ENCODE assay signal across 17 mouse cellular contexts in genomic region chrX:52153451-52153850, GRCm38 (mm10). TPM values are rescaled to one million over a fixed set of nuclear protein-coding genes. Genes with fewer than 3 reads are reported as not detected.
DNase-seq lines count a peak whose midpoint lies in the region; TF ChIP-seq lines count a peak whose summit lies in the region.
"Had no signal": no experiment of that assay in that cellular context is flagged by ENCODE, and none has a peak within 500 bp of the region (broad histone marks: within the 10 kb centered on the region; RNA-seq: fewer than 3 reads in every experiment).

No protein-coding gene starts in this region.

- H3K27ac ChIP-seq in kidney, adult 2 months (ENCODE audit: insufficient read depth, low read depth, low read length) = peak overlapping the region; percentile 94
- peak overlapping the region; percentile 38; the same call in 1 of the 2 replicates for H3K27ac ChIP-seq in embryonic fibroblast, embryonic 13.5 days (ENCODE audit: insufficient read depth, low read length)
- H3K27ac ChIP-seq: embryonic facial prominence, embryonic 12.5 days; forebrain, embryonic 10.5 days; liver, embryonic 15.5 days; neural tube, embryonic 12.5 days had no signal

- no peak overlapping the region for H3K4me3 ChIP-seq in kidney, adult 2 months (ENCODE audit: insufficient read depth, low read depth, low read length)
- no peak overlapping the region for H3K4me3 ChIP-seq in embryonic fibroblast, embryonic 13.5 days (ENCODE audit: insufficient read depth, low read length)
- H3K4me3 ChIP-seq: embryonic facial prominence, embryonic 12.5 days; forebrain, embryonic 10.5 days; liver, embryonic 15.5 days; neural tube, embryonic 12.5 days had no signal

- TF ChIP-seq CTCF in kidney, adult 2 months (conservative IDR thresholded peaks at IDR 0.05; ENCODE audit: insufficient read depth, insufficient read length, low read depth, low read length) = no peak
- no peak for TF ChIP-seq CTCF in embryonic fibroblast, embryonic 13.5 days (IDR thresholded peaks at IDR 0.05; ENCODE audit: borderline replicate concordance, insufficient read depth, low read length)

- H3K36me3 ChIP-seq in kidney, adult 2 months (ENCODE audit: control insufficient read depth, insufficient read depth, low read length) = no peaks in the 10 kb centered on the region; the same call in 1 of the 2 replicates
- H3K36me3 ChIP-seq: embryonic facial prominence, embryonic 12.5 days; liver, embryonic 15.5 days; neural tube, embryonic 12.5 days had no signal

- no peak for TF ChIP-seq POLR2A in kidney, adult 2 months (IDR thresholded peaks at IDR 0.05; ENCODE audit: low read depth, low read length)
- TF ChIP-seq POLR2A in embryonic fibroblast, embryonic 13.5 days (IDR thresholded peaks at IDR 0.05; ENCODE audit: low read depth, low read length) = no peak

- peaks cover 15% of the 10 kb centered on the region for H3K4me1 ChIP-seq in kidney, adult 2 months (ENCODE audit: control insufficient read depth, insufficient read depth, low read length)
- H3K4me1 ChIP-seq in embryonic fibroblast, embryonic 13.5 days (ENCODE audit: control insufficient read depth, insufficient read depth, low read length) = no peaks in the 10 kb centered on the region; the same call in 1 of the 2 replicates
- H3K4me1 ChIP-seq: embryonic facial prominence, embryonic 12.5 days; neural tube, embryonic 12.5 days had no signal

- DNase-seq in kidney, adult 2 months = no peak
- DNase-seq in kidney, adult 8-10 months = no peak
- DNase-seq in left cerebral cortex, adult 9 months (ENCODE audit: low spot score in 2 of 2) = peak; percentile 8 to 20
- no peak for DNase-seq in left cerebral cortex, postnatal 4 days
- DNase-seq in right cerebral cortex, postnatal 36 days (ENCODE audit: low spot score in 2 of 2) = peak; percentile 12 to 41
- DNase-seq in lung, postnatal 4 days = no peak
- DNase-seq: cerebellum, adult 11 months; heart, adult 11 months; lung, postnatal 10 days; retina, postnatal 1 day; thymus, adult 2 months had no signal

- 39% methylated on average over 4 of the region's 4 CpGs for WGBS in kidney, adult 2 months

- intact Hi-C loops in left cerebral cortex, postnatal 4 days (cut with DNase I) = no loop called here

- H3K27me3 ChIP-seq in kidney, adult 2 months (replicated peaks; ENCODE audit: control insufficient read depth, insufficient read depth, low read length) = no peaks in the 10 kb centered on the region
- H3K27me3 ChIP-seq: embryonic facial prominence, embryonic 12.5 days; liver, embryonic 15.5 days; neural tube, embryonic 12.5 days had no signal

RNA-seq across cellular contexts. Expression of gene Gpc4, which starts 11.6 kb away (rescaled TPM):
- polyA plus RNA-seq in kidney, adult 2 months (2012; rRNA removed) = 97.7 and 98.0 TPM in 2 replicates
- total RNA-seq in left cerebral cortex, postnatal 4 days (2021) = 10 to 100 TPM; 17.5 to 18.6 TPM
- 214 and 232 TPM in 2 replicates for polyA plus RNA-seq in embryonic fibroblast, embryonic 13.5 days (2011; ENCODE audit: insufficient read length, low read depth, missing spikeins)
- polyA plus RNA-seq: inflammation-experienced regulatory T-cells, adult 6 months had no signal

Comparison
In these comparisons a context has a peak if more than half of its experiments do, and no peak if none do; other contexts are left out.
1. DNase-seq: peak in left cerebral cortex, adult 9 months (2 of 2) and right cerebral cortex, postnatal 36 days (2 of 2); none in kidney, adult 2 months (single experiment), kidney, adult 8-10 months (0 of 2), left cerebral cortex, postnatal 4 days (single experiment) and lung, postnatal 4 days (0 of 2).